Mouse (Mus musculus): ENCODE data around the gene Palm3.

- TF ChIP-seq POLR2A (IDR thresholded peaks at IDR 0.05; ENCODE audit: borderline replicate concordance, control insufficient read depth, low read depth, low read length) (no peak), CTCF (IDR thresholded peaks at IDR 0.05; ENCODE audit: control insufficient read depth, insufficient read depth, low read length) (no peak)
Observed at GRCm38 (mm10) chr8:84029272-84029671, 8.0 kb downstream of the Palm3 start.

Data from bone marrow, adult 2 months (tissue).